Mouse (Mus musculus): ENCODE data around the gene Cubn. TPM values are rescaled to one million over a fixed set of nuclear protein-coding genes. Genes with fewer than 3 reads are reported as not detected.

The Cubn gene
- total and polyA plus RNA-seq, 3 experiments = 0.03 TPM; not detected in 2

- TF ChIP-seq POLR2A (IDR thresholded peaks at IDR 0.05; ENCODE audit: control insufficient read depth in 1 of 2, insufficient read depth in 1 of 2, low read depth in 1 of 2, low read length in 2 of 2, poor library complexity in 1 of 2) (peak; percentile 50 to 83; a peak in 3 of 4 replicates), HCFC1 (IDR thresholded peaks at IDR 0.05; ENCODE audit: low read depth, low read length) (peak; percentile 93), USF2 (IDR thresholded peaks at IDR 0.05; ENCODE audit: borderline replicate concordance in 1 of 2, insufficient read depth in 1 of 2, low read depth in 1 of 2, low read length in 2 of 2) (peak in 1 of 2 experiments; percentile 65; a peak in 3 of 4 replicates), POLR2AphosphoS5 (IDR thresholded peaks at IDR 0.05; ENCODE audit: borderline replicate concordance, low read depth, low read length) (no peak), SIN3A (IDR thresholded peaks at IDR 0.05; ENCODE audit: low read length) (peak; percentile 96), CHD1 (IDR thresholded peaks at IDR 0.05; ENCODE audit: low read depth, low read length) (no peak), E2F4 (IDR thresholded peaks at IDR 0.05; ENCODE audit: borderline replicate concordance, low read depth, low read length) (no peak), SMC3 (IDR thresholded peaks at IDR 0.05; ENCODE audit: low read depth, low read length) (no peak), USF1 (IDR thresholded peaks at IDR 0.05; ENCODE audit: low read depth, low read length) (peak; percentile 94), BHLHE40 (IDR thresholded peaks at IDR 0.05; ENCODE audit: borderline replicate concordance, low read depth, low read length) (no peak), ZKSCAN1 (IDR thresholded peaks at IDR 0.05; ENCODE audit: low read depth, low read length) (no peak)
Observed at GRCm38 (mm10) chr2:13271165-13271957, 220.3 kb downstream of the Cubn start, which contains the start of gene Rsu1 (continued).

GRCm38 (mm10) chr2:13270736-13271135, 220.9 kb downstream of the Cubn start:
- H3K27ac ChIP-seq (ENCODE audit: control insufficient read depth, low read depth, low read length) = peak overlapping the region; percentile 62
- peak; percentile 13; the same call in 1 of the 2 replicates for TF ChIP-seq MYC (IDR thresholded peaks at IDR 0.05; ENCODE audit: low read depth, low read length)
- no peak for TF ChIP-seq ZKSCAN1 (IDR thresholded peaks at IDR 0.05; ENCODE audit: low read depth, low read length)

GRCm38 (mm10) chr2:13268681-13269293, 222.8 kb downstream of the Cubn start:
- Histone ChIP-seq H3K27ac (ENCODE audit: control insufficient read depth, low read depth, low read length) (peak overlapping the region; percentile 69), H3K79me2 (ENCODE audit: control insufficient read depth, insufficient read depth, low read length, poor library complexity) (peaks cover 9% of the 10 kb centered on the region), H3K9ac (ENCODE audit: control insufficient read depth, low read depth, low read length, poor library complexity, severe bottlenecking) (peak overlapping the region; percentile 15; the same call in 1 of the 2 replicates), H3K27me3 (ENCODE audit: control insufficient read depth in 1 of 2, insufficient read depth in 2 of 2, low read length in 2 of 2) (no peaks in the 10 kb centered on the region), H3K9me3 (replicated peaks; ENCODE audit: insufficient read depth, low read length) (no peaks in the 10 kb centered on the region), H3K4me1 (ENCODE audit: control insufficient read depth in 1 of 2, insufficient read depth in 2 of 2, low read length in 2 of 2) (peaks cover 20 to 35% of the 10 kb centered on the region in 2 experiments), H3K4me3 (ENCODE audit: control insufficient read depth in 1 of 2, insufficient read depth in 1 of 2, low read depth in 2 of 2, low read length in 2 of 2) (peak overlapping the region; percentile 1 to 40; a peak in 2 of 4 replicates), H3K36me3 (ENCODE audit: control insufficient read depth in 1 of 2, insufficient read depth in 2 of 2, low read length in 2 of 2) (peaks cover 1 to 42% of the 10 kb centered on the region in 2 experiments; a peak in 2 of 4 replicates)
- DNase-seq (ENCODE audit: low read depth, low spot score) = peak; percentile 67
- TF ChIP-seq RCOR1 (IDR thresholded peaks at IDR 0.05; ENCODE audit: low read depth, low read length) = peak; percentile 82; the same call in 1 of the 2 replicates
- TF ChIP-seq ZNF384 (IDR thresholded peaks at IDR 0.05; ENCODE audit: low read depth, low read length) = peak; percentile 90
- TF ChIP-seq MYB (IDR thresholded peaks at IDR 0.05; ENCODE audit: low read depth, low read length) = peak; percentile 63; the same call in 1 of the 2 replicates
- peak; percentile 72 for TF ChIP-seq TCF12 (IDR thresholded peaks at IDR 0.05; ENCODE audit: low read depth, low read length)
- TF ChIP-seq GATA1 (IDR thresholded peaks at IDR 0.05; ENCODE audit: low read depth, low read length) = peak; percentile 80
- no peak for TF ChIP-seq ZMIZ1 (IDR thresholded peaks at IDR 0.05; ENCODE audit: low read depth, low read length)
- TF ChIP-seq ZKSCAN1 (IDR thresholded peaks at IDR 0.05; ENCODE audit: low read depth, low read length) = no peak
- TF ChIP-seq SIN3A (IDR thresholded peaks at IDR 0.05; ENCODE audit: low read length) = peak; percentile 64
- TF ChIP-seq ZC3H11A (IDR thresholded peaks at IDR 0.05; ENCODE audit: low read depth, low read length) = no peak
- TF ChIP-seq TBP (IDR thresholded peaks at IDR 0.05; ENCODE audit: low read depth, low read length) = no peak
- no peak for TF ChIP-seq KAT2A (conservative IDR thresholded peaks at IDR 0.05; ENCODE audit: low read depth, low read length)
- TF ChIP-seq CTCF (IDR thresholded peaks at IDR 0.05 in 2 of 3, conservative IDR thresholded peaks at IDR 0.05 in 1 of 3; ENCODE audit: control insufficient read depth in 1 of 3, insufficient read depth in 1 of 3, low read depth in 2 of 3, low read length in 3 of 3, poor library complexity in 1 of 3, severe bottlenecking in 1 of 3) = no peak; a peak in 1 of 6 replicates
- TF ChIP-seq POLR2AphosphoS2 (IDR thresholded peaks at IDR 0.05; ENCODE audit: low read length) = no peak
- TF ChIP-seq NRF1 (IDR thresholded peaks at IDR 0.05; ENCODE audit: insufficient read depth, low read depth, low read length, poor library complexity, severe bottlenecking) = no peak
- TF ChIP-seq MAFK (IDR thresholded peaks at IDR 0.05; ENCODE audit: borderline replicate concordance, low read depth, low read length) = no peak
- no peak for TF ChIP-seq UBTF (IDR thresholded peaks at IDR 0.05; ENCODE audit: borderline replicate concordance, insufficient read depth, low read depth, low read length)

More at GRCm38 (mm10) chr2:13270736-13271135, 220.9 kb downstream of the Cubn start:
- Histone ChIP-seq H3K4me1 (ENCODE audit: control insufficient read depth in 1 of 2, insufficient read depth in 2 of 2, low read length in 2 of 2) (peaks cover 20 to 35% of the 10 kb centered on the region in 2 experiments), H3K79me2 (ENCODE audit: control insufficient read depth, insufficient read depth, low read length, poor library complexity) (peaks cover 9% of the 10 kb centered on the region), H3K9ac (ENCODE audit: control insufficient read depth, low read depth, low read length, poor library complexity, severe bottlenecking) (peak overlapping the region; percentile 61), H3K9me3 (replicated peaks; ENCODE audit: insufficient read depth, low read length) (no peaks in the 10 kb centered on the region), H3K4me3 (ENCODE audit: control insufficient read depth in 1 of 2, insufficient read depth in 1 of 2, low read depth in 2 of 2, low read length in 2 of 2) (peak overlapping the region; percentile 66 to 88), H3K36me3 (ENCODE audit: control insufficient read depth in 1 of 2, insufficient read depth in 2 of 2, low read length in 2 of 2) (peaks cover 0 to 42% of the 10 kb centered on the region in 2 experiments; a peak in 2 of 4 replicates), H3K27me3 (ENCODE audit: control insufficient read depth in 1 of 2, insufficient read depth in 2 of 2, low read length in 2 of 2) (no peaks in the 10 kb centered on the region)
- no peak for DNase-seq (ENCODE audit: low read depth, low spot score)
